Mouse (Mus musculus) midbrain, embryonic 14.5 days (tissue): ENCODE measurements around the gene Prr36. TPM values are rescaled to one million over a fixed set of nuclear protein-coding genes. Genes with fewer than 3 reads are reported as not detected.
A peak's percentile ranks its signal among the peaks of the same experiment; 100 is the strongest.

ENCODE experiments used
- ATAC-seq: fragments of 200-750 bp; cut with Nextera tagmentation; 2 replicates; pipeline ENCODE4 v1.8.0; 2017; ENCODE audit warnings: moderate number of reproducible peaks, moderate library complexity; ENCODE audit not compliant: low FRiP score, low TSS enrichment
- DNase-seq: peaks from one replicate; pipeline ENCODE4 v3.0.0-alpha.2; 2015
- H3K27ac ChIP-seq: fragments of 300-500 bp; sonication (generic); replicated peaks from 2 replicates; pipeline ENCODE4 v1.5.1; 2014; ENCODE audit warnings: mild to moderate bottlenecking, low read depth, low read length, moderate library complexity
- H3K27me3 ChIP-seq: fragments of 300-500 bp; sonication (generic); 2 replicates; pipeline ENCODE4 v1.6.1; 2014; ENCODE audit warnings: low read length, control low read depth, mixed read lengths; ENCODE audit not compliant: control insufficient read depth, insufficient read depth
- H3K36me3 ChIP-seq: fragments of 300-500 bp; sonication (generic); 2 replicates; pipeline ENCODE4 v1.6.1; 2014; ENCODE audit warnings: low read length, control low read depth; ENCODE audit not compliant: control insufficient read depth, insufficient read depth
- H3K4me1 ChIP-seq: fragments of 300-500 bp; sonication (generic); 2 replicates; pipeline ENCODE4 v1.6.1; 2014; ENCODE audit warnings: mild to moderate bottlenecking, antibody characterized with exemption, low read length, control low read depth; ENCODE audit not compliant: control insufficient read depth, insufficient read depth
- H3K4me2 ChIP-seq: fragments of 300-500 bp; sonication (generic); 2 replicates; pipeline ENCODE4 v1.6.1; 2014; ENCODE audit warnings: mild to moderate bottlenecking, low read length, moderate library complexity
- H3K4me3 ChIP-seq: fragments of 300-500 bp; sonication (generic); replicated peaks from 2 replicates; pipeline ENCODE4 v1.5.1; 2014; ENCODE audit warnings: low read depth, low read length
- H3K9ac ChIP-seq: fragments of 300-500 bp; sonication (generic); replicated peaks from 2 replicates; pipeline ENCODE4 v1.6.1; 2014; ENCODE audit warnings: mild to moderate bottlenecking, low read length, moderate library complexity
- H3K9me3 ChIP-seq: fragments of 300-500 bp; sonication (generic); 2 replicates; pipeline ENCODE4 v1.6.1; 2016; ENCODE audit warnings: low read length, control low read depth, mixed read lengths; ENCODE audit not compliant: control insufficient read depth
- WGBS: fragments of 180-500 bp; shearing (Covaris S2); extraction: QIAGEN DNeasy Blood & Tissue Kit; methylation state at CpG from one replicate; pipeline ENCODE4 v1.1.7; 2014; 5-methylcytosine and 5-hydroxymethylcytosine counted together
- polyA plus RNA-seq: library from polyadenylated mRNA; unstranded; fragments of >200 nt; fragmentation: Nextera tagmentation; extraction: Ambion mirVana; gene quantifications from 2 replicates; pipeline ENCODE4 v1.2.1, GENCODE M21; 2014

Prr36 gene
- polyA plus RNA-seq: 51.8 and 67.1 TPM in 2 replicates

DNA sequence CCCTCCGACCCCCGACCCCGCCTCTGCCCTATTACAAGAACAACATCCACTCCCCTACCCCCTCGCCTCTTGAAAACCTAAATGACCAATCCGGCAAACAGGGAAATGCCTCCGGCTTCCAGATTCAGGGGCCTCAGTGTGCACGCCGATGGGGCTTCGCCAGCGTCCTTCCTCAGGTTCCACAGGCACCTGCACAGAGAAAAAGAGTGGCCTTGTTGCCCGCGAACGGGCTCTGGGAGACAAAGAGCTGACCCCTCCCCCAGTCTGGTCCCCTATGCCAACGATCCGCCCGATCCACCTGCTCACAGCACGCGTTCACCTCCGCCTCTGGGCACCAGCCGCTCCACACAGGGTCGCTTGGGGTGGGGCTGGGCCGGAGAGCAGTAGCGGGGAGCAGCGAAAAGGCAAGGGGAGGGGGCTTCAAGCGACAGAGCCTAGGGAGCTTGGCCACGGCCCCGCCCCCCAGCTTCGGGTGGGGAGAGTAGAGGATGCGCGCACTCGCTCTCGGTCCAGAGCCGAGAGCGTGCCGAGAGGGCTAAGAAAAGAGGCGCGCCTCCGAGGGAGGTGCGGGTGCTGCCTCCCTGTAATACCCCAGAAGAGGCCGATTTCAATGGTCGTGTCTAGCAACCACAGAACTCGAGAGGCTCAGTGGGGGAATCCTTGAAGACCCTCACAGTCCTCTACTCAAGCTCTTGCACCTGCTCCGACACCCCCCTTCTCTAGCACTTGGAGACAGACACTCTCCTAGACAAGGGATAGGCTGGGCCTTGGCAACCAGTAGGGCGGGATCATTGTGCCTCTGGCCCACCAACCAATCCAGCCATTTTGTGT lies at the start of gene Prr36:
Gene Prr36 (minus strand): TSS at position 669 of the 831 bp plus-strand sequence.
- ATAC-seq: peak; percentile 90
- Histone ChIP-seq H3K9me3 (no peaks in the 10 kb centered on the region), H3K4me2 (peak within 1 kb of the TSS; percentile 96), H3K27ac (peak within 1 kb of the TSS; percentile 93), H3K4me3 (peak within 1 kb of the TSS; percentile 63), H3K27me3 (no peaks in the 10 kb centered on the region), H3K36me3 (peaks cover 13% of the 10 kb centered on the region), H3K4me1 (peaks cover 41% of the 10 kb centered on the region), H3K9ac (peak within 1 kb of the TSS; percentile 97)
- under 1% methylated on average over 41 of the region's 44 CpGs for WGBS
- DNase-seq: peak; percentile 93

DNA sequence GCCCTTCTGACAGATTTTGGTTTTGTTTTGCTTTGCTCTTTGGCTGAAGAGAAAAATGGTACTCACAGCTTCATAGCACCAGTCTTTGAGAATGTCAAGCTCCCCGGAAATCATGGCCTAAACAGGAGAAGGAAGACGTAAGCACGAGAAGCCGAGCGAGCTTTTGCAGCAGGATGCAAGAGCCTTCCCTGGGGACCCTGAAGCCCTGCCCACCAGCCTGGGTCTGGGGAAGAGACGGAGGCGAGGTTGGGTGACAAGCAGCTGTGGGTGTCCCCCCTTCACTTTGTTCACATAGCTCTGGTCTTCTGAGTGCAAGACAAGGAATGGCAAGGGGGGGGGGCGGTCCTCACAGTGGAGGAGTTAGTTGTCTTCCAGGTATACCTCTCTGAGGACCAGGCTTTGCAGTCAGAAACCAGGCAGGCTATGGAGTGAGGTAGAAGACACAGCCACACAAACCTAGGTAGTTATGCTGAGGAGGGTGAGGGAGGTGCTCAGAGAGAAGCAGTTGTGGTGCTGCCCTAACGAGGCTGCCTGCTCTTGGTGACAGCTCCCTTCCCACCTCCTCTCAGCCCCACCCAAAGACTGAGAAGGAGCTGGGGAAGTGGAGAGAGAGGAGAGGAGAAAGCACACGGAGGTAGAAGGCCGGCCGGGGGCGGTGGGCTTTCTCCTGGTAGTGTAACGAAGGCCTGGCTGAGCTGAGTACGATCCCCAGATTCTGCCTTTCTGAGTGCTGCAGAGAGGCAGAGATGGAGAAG lies 48.1 kb upstream of the Prr36 start:
- ATAC-seq: no peak
- no peak for DNase-seq
- no peak overlapping the region for H3K9ac ChIP-seq
- H3K27me3 ChIP-seq: no peaks in the 10 kb centered on the region
- H3K9me3 ChIP-seq: no peaks in the 10 kb centered on the region
- 94% methylated on average over 15 of the region's 15 CpGs for WGBS
- H3K4me3 ChIP-seq: no peak overlapping the region
- no peak overlapping the region for H3K27ac ChIP-seq
- no peak overlapping the region for H3K4me2 ChIP-seq
- H3K36me3 ChIP-seq: peaks cover 95% of the 10 kb centered on the region
- no peaks in the 10 kb centered on the region for H3K4me1 ChIP-seq

GRCm38 (mm10) chr8:4263105-4263791 lies 46.0 kb upstream of the Prr36 start:
- H3K4me1 ChIP-seq: no peaks in the 10 kb centered on the region
- H3K9me3 ChIP-seq: no peaks in the 10 kb centered on the region
- H3K27ac ChIP-seq: no peak overlapping the region
- no peak overlapping the region for H3K4me3 ChIP-seq
- H3K36me3 ChIP-seq: peaks cover 84% of the 10 kb centered on the region
- 91% methylated on average over 8 of the region's 8 CpGs for WGBS
- no peaks in the 10 kb centered on the region for H3K27me3 ChIP-seq
- H3K9ac ChIP-seq: no peak overlapping the region
- ATAC-seq (no peak), DNase-seq (no peak)
- H3K4me2 ChIP-seq: no peak overlapping the region

- no peak for DNase-seq
- H3K4me3 ChIP-seq: no peak overlapping the region; the same call in 1 of the 2 replicates
- 88% methylated on average over 4 of the region's 4 CpGs for WGBS
- H3K4me1 ChIP-seq: peaks cover 16% of the 10 kb centered on the region
- H3K4me2 ChIP-seq: peak overlapping the region; percentile 81
- 0 out of 2 replicates have a peak overlapping the region, but pooled peaks have one; percentile 23 for H3K9ac ChIP-seq
- peaks cover 81% of the 10 kb centered on the region for H3K36me3 ChIP-seq
- no peaks in the 10 kb centered on the region for H3K27me3 ChIP-seq
- H3K9me3 ChIP-seq: no peaks in the 10 kb centered on the region
- ATAC-seq: no peak
- peak overlapping the region; percentile 96 for H3K27ac ChIP-seq
These were observed 42.5 kb upstream of the Prr36 start for GRCm38 (mm10) chr8:4259805-4260170.

- H3K27ac ChIP-seq: peak within 1 kb of the TSS; percentile 96
- H3K36me3 ChIP-seq: peaks cover 81% of the 10 kb centered on the region
- peaks cover 20% of the 10 kb centered on the region for H3K4me1 ChIP-seq
- ATAC-seq (peak; percentile 92), DNase-seq (peak; percentile 96)
- H3K9ac ChIP-seq: peak within 1 kb of the TSS; percentile 98
- WGBS: 8% methylated on average over 26 of the region's 33 CpGs
- peak within 1 kb of the TSS; percentile 88 for H3K4me3 ChIP-seq
- no peaks in the 10 kb centered on the region for H3K27me3 ChIP-seq
- peak within 1 kb of the TSS; percentile 81 for H3K4me2 ChIP-seq
- no peaks in the 10 kb centered on the region for H3K9me3 ChIP-seq
These were observed 42.0 kb upstream of the Prr36 start, which contains the start of gene Ctxn1 for GRCm38 (mm10) chr8:4259125-4259804. Ctxn1 (minus strand) TSS chr8:4259274.

GRCm38 (mm10) chr8:4258678-4259077 lies 41.4 kb upstream of the Prr36 start:
- H3K36me3 ChIP-seq: peaks cover 76% of the 10 kb centered on the region
- peak overlapping the region; percentile 96 for H3K27ac ChIP-seq
- peak overlapping the region; percentile 98 for H3K9ac ChIP-seq
- H3K4me2 ChIP-seq: peak overlapping the region; percentile 81
- under 1% methylated on average over 32 of the region's 32 CpGs for WGBS
- ATAC-seq (peak; percentile 83), DNase-seq (no peak)
- no peaks in the 10 kb centered on the region for H3K27me3 ChIP-seq
- H3K4me3 ChIP-seq: peak overlapping the region; percentile 88
- H3K4me1 ChIP-seq: peaks cover 26% of the 10 kb centered on the region
- no peaks in the 10 kb centered on the region for H3K9me3 ChIP-seq

DNA sequence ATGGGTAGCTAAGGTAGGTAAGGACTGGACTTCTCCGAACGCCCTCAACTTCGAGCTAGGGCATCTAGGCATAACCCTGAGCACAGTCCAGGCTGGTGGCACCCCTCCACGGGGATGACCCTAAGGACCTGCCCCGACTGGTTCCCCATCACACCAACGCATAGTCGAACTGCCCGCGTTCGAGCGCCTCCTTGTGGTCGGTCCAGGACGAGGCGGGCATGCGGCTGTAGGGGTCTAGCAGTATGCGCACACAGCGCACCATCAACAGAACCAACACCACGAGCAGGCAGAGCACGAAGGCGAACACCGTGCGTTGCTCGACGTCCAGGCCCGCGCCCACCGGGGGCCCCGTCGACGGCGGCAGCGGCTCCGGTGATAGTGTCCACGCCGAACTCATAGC lies 41.0 kb upstream of the Prr36 start:
- Histone ChIP-seq H3K27ac (peak overlapping the region; percentile 96), H3K4me2 (peak overlapping the region; percentile 81), H3K4me1 (peaks cover 28% of the 10 kb centered on the region), H3K9me3 (no peaks in the 10 kb centered on the region), H3K9ac (peak overlapping the region; percentile 98), H3K4me3 (peak overlapping the region; percentile 88), H3K36me3 (peaks cover 72% of the 10 kb centered on the region), H3K27me3 (no peaks in the 10 kb centered on the region)
- WGBS: 1% methylated on average over 35 of the region's 35 CpGs
- peak; percentile 75 for ATAC-seq
- DNase-seq: peak; percentile 91

- H3K36me3 ChIP-seq: peaks cover 63% of the 10 kb centered on the region
- H3K4me1 ChIP-seq: peaks cover 31% of the 10 kb centered on the region
These were observed 40.1 kb upstream of the Prr36 start for GRCm38 (mm10) chr8:4257350-4257749.

More at GRCm38 (mm10) chr8:4257350-4257749, 40.1 kb upstream of the Prr36 start:
- Histone ChIP-seq H3K9me3 (no peaks in the 10 kb centered on the region), H3K27ac (peak overlapping the region; percentile 96), H3K4me2 (peak overlapping the region; percentile 81), H3K4me3 (peak overlapping the region; percentile 88), H3K27me3 (no peaks in the 10 kb centered on the region), H3K9ac (peak overlapping the region; percentile 98)
- ATAC-seq: no peak
- WGBS: 57% methylated on average over 4 of the region's 4 CpGs
- DNase-seq: no peak
